Mouse (Mus musculus) forebrain, embryonic 13.5 days (tissue): ENCODE measurements around the gene Fxr2. TPM values are rescaled to one million over a fixed set of nuclear protein-coding genes. Genes with fewer than 3 reads are reported as not detected.
"Not testable (repeated sequence)": the region's sequence is repeated elsewhere in the genome, so short reads cannot be mapped to it uniquely, and the experiment has no call there.

Source experiments
- ATAC-seq: fragments of 200-750 bp; cut with Nextera tagmentation; 2 replicates; pipeline ENCODE4 v1.8.0; 2017
- H3K27ac ChIP-seq: fragments of 300-500 bp; sonication (generic); 2 replicates; pipeline ENCODE4 v1.5.1; 2015; ENCODE audit warnings: inconsistent platforms, mild to moderate bottlenecking, moderate library complexity
- H3K27me3 ChIP-seq: fragments of 300-500 bp; sonication (generic); 2 replicates; pipeline ENCODE4 v1.6.1; 2015; ENCODE audit warnings: mild to moderate bottlenecking, inconsistent platforms
- H3K36me3 ChIP-seq: fragments of 300-500 bp; sonication (generic); 2 replicates; pipeline ENCODE4 v1.6.1; 2015; ENCODE audit warnings: mild to moderate bottlenecking, inconsistent platforms; ENCODE audit not compliant: poor library complexity, severe bottlenecking
- H3K4me1 ChIP-seq: fragments of 300-500 bp; sonication (generic); 2 replicates; pipeline ENCODE4 v1.6.1; 2015; ENCODE audit warnings: inconsistent platforms
- H3K4me2 ChIP-seq: fragments of 300-500 bp; sonication (generic); 2 replicates; pipeline ENCODE4 v1.6.1; 2015; ENCODE audit warnings: inconsistent platforms, mild to moderate bottlenecking, moderate library complexity
- H3K4me3 ChIP-seq: fragments of 300-500 bp; sonication (generic); 2 replicates; pipeline ENCODE4 v1.5.1; 2015; ENCODE audit warnings: mild to moderate bottlenecking, inconsistent platforms
- H3K9ac ChIP-seq: fragments of 300-500 bp; sonication (generic); 2 replicates; pipeline ENCODE4 v1.6.1; 2015; ENCODE audit warnings: mild to moderate bottlenecking, inconsistent platforms
- H3K9me3 ChIP-seq: fragments of 300-500 bp; sonication (generic); replicated peaks from 2 replicates; pipeline ENCODE4 v1.6.1; 2016; ENCODE audit warnings: inconsistent platforms
- WGBS: fragments of 180-500 bp; shearing (Covaris S2); methylation state at CpG from one replicate; pipeline ENCODE4 v1.1.7; 2015; 5-methylcytosine and 5-hydroxymethylcytosine counted together
- microRNA counts: library from miRNA; unstranded; fragments of <30 nt; microRNA quantifications from one replicate; lab custom pipeline; 2016
- microRNA-seq: library from miRNA; unstranded; fragments of <30 nt; microRNA quantifications from one replicate; pipeline ENCODE4, GENCODE M21; 2016
- polyA plus RNA-seq: library from polyadenylated mRNA; unstranded; fragments of >200 nt; fragmentation: Nextera tagmentation; extraction: Ambion mirVana; gene quantifications from 2 replicates; pipeline ENCODE4 v1.2.1, GENCODE M21; 2015

The Fxr2 gene
- polyA plus RNA-seq, 1 experiment from 2014 or later = 38.7 TPM

GRCm38 (mm10) chr11:69692196-69692811 lies 59.5 kb downstream of the Fxr2 start:
- ATAC-seq = no peak
- Histone ChIP-seq H3K36me3 (no peaks in the 10 kb centered on the region), H3K9ac (no peak overlapping the region), H3K4me3 (no peak overlapping the region), H3K9me3 (no peaks in the 10 kb centered on the region), H3K27ac (no peak overlapping the region), H3K4me1 (peaks cover 12% of the 10 kb centered on the region), H3K27me3 (0 out of 2 replicates have a peak, but pooled peaks cover 7% of the 10 kb centered on the region), H3K4me2 (no peak overlapping the region)
- 85% methylated on average over 9 of the region's 9 CpGs for whole genome bisulfite sequencing

GRCm38 (mm10) chr11:69692863-69693262 lies 60.1 kb downstream of the Fxr2 start:
- 90% methylated on average over 6 of the region's 6 CpGs for WGBS
- ATAC-seq = no peak
- Histone ChIP-seq H3K4me1 (peaks cover 12% of the 10 kb centered on the region), H3K4me2 (no peak overlapping the region), H3K9me3 (no peaks in the 10 kb centered on the region), H3K4me3 (no peak overlapping the region), H3K36me3 (no peaks in the 10 kb centered on the region), H3K9ac (no peak overlapping the region), H3K27ac (no peak overlapping the region), H3K27me3 (0 out of 2 replicates have a peak, but pooled peaks cover 7% of the 10 kb centered on the region)

GRCm38 (mm10) chr11:69693421-69693965 lies 60.7 kb downstream of the Fxr2 start:
- Histone ChIP-seq H3K4me1 (peaks cover 12% of the 10 kb centered on the region), H3K9ac (no peak overlapping the region), H3K4me3 (no peak overlapping the region), H3K27me3 (0 out of 2 replicates have a peak, but pooled peaks cover 7% of the 10 kb centered on the region), H3K27ac (no peak overlapping the region), H3K9me3 (no peaks in the 10 kb centered on the region), H3K4me2 (no peak overlapping the region), H3K36me3 (no peaks in the 10 kb centered on the region)
- no peak for ATAC-seq
- WGBS = 55% methylated on average over 11 of the region's 11 CpGs

GRCm38 (mm10) chr11:69695046-69695360 lies 62.2 kb downstream of the Fxr2 start:
- Histone ChIP-seq H3K27me3 (0 out of 2 replicates have a peak, but pooled peaks cover 7% of the 10 kb centered on the region), H3K27ac (no peak overlapping the region), H3K4me1 (peaks cover 12% of the 10 kb centered on the region), H3K36me3 (no peaks in the 10 kb centered on the region), H3K4me3 (peak overlapping the region; percentile 47; the same call in 1 of the 2 replicates), H3K4me2 (peak overlapping the region; percentile 92), H3K9me3 (no peaks in the 10 kb centered on the region), H3K9ac (peak overlapping the region; percentile 78)
- WGBS = 25% methylated on average over 6 of the region's 6 CpGs
- no peak for ATAC-seq

GRCm38 (mm10) chr11:69695361-69696181 lies 62.8 kb downstream of the Fxr2 start, which contains the start of the genes Tnfsf12 and Tnfsfm13:
Gene Tnfsf12 (minus strand): TSS chr11:69695849.
Gene Tnfsfm13 (minus strand): TSS chr11:69696098.
- Histone ChIP-seq H3K4me2 (peak within 1 kb of the TSS; percentile 92), H3K4me1 (peaks cover 12% of the 10 kb centered on the region), H3K27me3 (0 out of 2 replicates have a peak, but pooled peaks cover 7% of the 10 kb centered on the region), H3K4me3 (peak within 1 kb of the TSS; percentile 47), H3K9ac (peak within 1 kb of the TSS; percentile 78), H3K27ac (peak within 1 kb of the TSS; percentile 51; the same call in 1 of the 2 replicates), H3K36me3 (no peaks in the 10 kb centered on the region), H3K9me3 (no peaks in the 10 kb centered on the region)
- WGBS = 2% methylated on average over 38 of the region's 41 CpGs
- no peak for ATAC-seq

GRCm38 (mm10) chr11:69697396-69697795 lies 64.6 kb downstream of the Fxr2 start:
- Histone ChIP-seq H3K4me3 (no peak overlapping the region), H3K4me2 (no peak overlapping the region), H3K27me3 (0 out of 2 replicates have a peak, but pooled peaks cover 7% of the 10 kb centered on the region), H3K36me3 (no peaks in the 10 kb centered on the region), H3K27ac (no peak overlapping the region), H3K9me3 (no peaks in the 10 kb centered on the region), H3K4me1 (peaks cover 12% of the 10 kb centered on the region), H3K9ac (no peak overlapping the region)
- WGBS = 88% methylated on average over 3 of the region's 3 CpGs
- ATAC-seq = no peak

GRCm38 (mm10) chr11:69698574-69698973 lies 65.8 kb downstream of the Fxr2 start:
- WGBS = 71% methylated on average over 5 of the region's 5 CpGs
- no peak for ATAC-seq

GRCm38 (mm10) chr11:69699595-69699994 lies 66.8 kb downstream of the Fxr2 start:
- no peak for ATAC-seq
- Histone ChIP-seq H3K4me3 (no peak overlapping the region), H3K9me3 (no peaks in the 10 kb centered on the region), H3K36me3 (no peaks in the 10 kb centered on the region), H3K4me1 (peaks cover 12% of the 10 kb centered on the region), H3K4me2 (no peak overlapping the region), H3K9ac (no peak overlapping the region), H3K27ac (no peak overlapping the region), H3K27me3 (0 out of 2 replicates have a peak, but pooled peaks cover 7% of the 10 kb centered on the region)
- WGBS = 85% methylated on average over 1 of the region's 1 CpGs

More at GRCm38 (mm10) chr11:69698574-69698973, 65.8 kb downstream of the Fxr2 start:
- H3K27me3 ChIP-seq = 0 out of 2 replicates have a peak, but pooled peaks cover 7% of the 10 kb centered on the region
- H3K4me1 ChIP-seq = peaks cover 12% of the 10 kb centered on the region
- H3K36me3 ChIP-seq = no peaks in the 10 kb centered on the region
- no peak overlapping the region for H3K4me2 ChIP-seq
- no peaks in the 10 kb centered on the region for H3K9me3 ChIP-seq
- no peak overlapping the region for H3K27ac ChIP-seq
- H3K4me3 ChIP-seq = no peak overlapping the region
- H3K9ac ChIP-seq = no peak overlapping the region

- not testable (repeated sequence) for H3K4me2 ChIP-seq, H3K9ac ChIP-seq, H3K27me3 ChIP-seq, H3K4me1 ChIP-seq, H3K36me3 ChIP-seq, H3K4me3 ChIP-seq, H3K9me3 ChIP-seq, ATAC-seq, H3K27ac ChIP-seq
- WGBS = 95% methylated on average over 10 of the region's 10 CpGs
These were observed 70.1 kb downstream of the Fxr2 start for GRCm38 (mm10) chr11:69702886-69703285.

MicroRNAs within 50 kb of the gene (microRNA counts, 519-probe panel; counts per million panel counts)
- 177 counts per million, percentile 53 among the panel's probes with 10 or more counts for microRNA mmu-miR-1934 (lab: Ali Mortazavi, UCI)
- microRNA mmu-miR-467f (lab: Ali Mortazavi, UCI) = 2,231 counts per million, percentile 59 among the panel's probes with 10 or more counts

Small RNA genes within 50 kb of the gene (microRNA-seq; reads per million reads assigned to microRNA genes)
- 5.1 reads per million, percentile 15 among the genes with 10 or more reads in this experiment for gene Mir1934
- gene Mir467f = not detected

Other genes starting within 250 kb of the Fxr2 start
- 100.0 and 108 TPM in 2 replicates for gene Naa38, start 237.5 kb upstream of the Fxr2 start, polyA plus RNA-seq
- gene Cyb5d1, start 237.4 kb upstream of the Fxr2 start, polyA plus RNA-seq = 45.9 and 48.6 TPM in 2 replicates
- 6.3 and 6.6 TPM in 2 replicates for gene Tmem88, start 234.8 kb upstream of the Fxr2 start, polyA plus RNA-seq
- gene Kdm6b, start 219.3 kb upstream of the Fxr2 start, polyA plus RNA-seq = 55.4 and 59.3 TPM in 2 replicates
- gene Dnah2, start 83.9 kb upstream of the Fxr2 start, polyA plus RNA-seq = 1.7 and 2.0 TPM in 2 replicates
- 63.1 and 72.0 TPM in 2 replicates for gene Efnb3, start 72.8 kb upstream of the Fxr2 start, polyA plus RNA-seq
- gene Wrap53, start 52.7 kb upstream of the Fxr2 start, polyA plus RNA-seq = 32.0 and 35.1 TPM in 2 replicates
- gene Trp53, start 52.6 kb upstream of the Fxr2 start, polyA plus RNA-seq = 119 and 129 TPM in 2 replicates
- gene Atp1b2, start 27.0 kb upstream of the Fxr2 start, polyA plus RNA-seq = 12.7 and 14.0 TPM in 2 replicates
- not detected in 2 replicates for gene Shbg, start 15.1 kb upstream of the Fxr2 start, polyA plus RNA-seq
- 20.6 and 22.7 TPM in 2 replicates for gene Sat2, start 11.0 kb upstream of the Fxr2 start, polyA plus RNA-seq
- not detected in 2 replicates for gene Sox15, start 22.3 kb downstream of the Fxr2 start, polyA plus RNA-seq
- 89.4 and 95.2 TPM in 2 replicates for gene Mpdu1, start 29.7 kb downstream of the Fxr2 start, polyA plus RNA-seq
- 4.4 and 5.2 TPM in 2 replicates for gene Cd68, start 33.2 kb downstream of the Fxr2 start, polyA plus RNA-seq
- gene Eif4a1, start 39.4 kb downstream of the Fxr2 start, polyA plus RNA-seq = 654 and 701 TPM in 2 replicates
- gene Senp3, start 49.1 kb downstream of the Fxr2 start, polyA plus RNA-seq = 93.7 and 99.6 TPM in 2 replicates
- gene Tnfsf13, start 52.8 kb downstream of the Fxr2 start, polyA plus RNA-seq = 0.15 and 0.43 TPM in 2 replicates
- gene Tnfsf12, start 62.9 kb downstream of the Fxr2 start, polyA plus RNA-seq = 1.00 and 1.1 TPM in 2 replicates
- 0.45 and 0.87 TPM in 2 replicates for gene Tnfsfm13, start 63.1 kb downstream of the Fxr2 start, polyA plus RNA-seq
- 23.2 and 24.1 TPM in 2 replicates for gene Polr2a, start 125.6 kb downstream of the Fxr2 start, polyA plus RNA-seq
- 0.26 and 0.58 TPM in 2 replicates for gene Slc35g3, start 129.0 kb downstream of the Fxr2 start, polyA plus RNA-seq
- 1.6 and 1.8 TPM in 2 replicates for gene Zbtb4, start 132.9 kb downstream of the Fxr2 start, polyA plus RNA-seq
- gene Chrnb1, start 163.0 kb downstream of the Fxr2 start, polyA plus RNA-seq = 1.5 TPM in 2 replicates
- gene Fgf11, start 168.9 kb downstream of the Fxr2 start, polyA plus RNA-seq = 3.3 and 3.8 TPM in 2 replicates
- 0.39 and 1.00 TPM in 2 replicates for gene Tmem102, start 172.6 kb downstream of the Fxr2 start, polyA plus RNA-seq
- not detected in 2 replicates for gene Gm39566, start 182.3 kb downstream of the Fxr2 start, polyA plus RNA-seq
- gene Spem2, start 185.5 kb downstream of the Fxr2 start, polyA plus RNA-seq = not detected in 2 replicates
- gene Spem1, start 189.2 kb downstream of the Fxr2 start, polyA plus RNA-seq = 0.37 and 0.52 TPM in 2 replicates
- gene Nlgn2, start 204.8 kb downstream of the Fxr2 start, polyA plus RNA-seq = 16.6 and 17.0 TPM in 2 replicates
- gene Tmem256, start 205.5 kb downstream of the Fxr2 start, polyA plus RNA-seq = 340 and 360 TPM in 2 replicates
- gene Plscr3, start 213.4 kb downstream of the Fxr2 start, polyA plus RNA-seq = 44.1 and 45.4 TPM in 2 replicates
- gene Tnk1, start 225.7 kb downstream of the Fxr2 start, polyA plus RNA-seq = 0.09 and 0.20 TPM in 2 replicates
- gene Tmem95, start 245.0 kb downstream of the Fxr2 start, polyA plus RNA-seq = not detected in 2 replicates
- gene Kctd11, start 248.4 kb downstream of the Fxr2 start, polyA plus RNA-seq = 1.3 and 1.4 TPM in 2 replicates